Mouse (Mus musculus) stomach, postnatal 0 days (tissue): Measurements from ENCODE around the gene Enpp4.

Experiments
- CTCF ChIP-seq: IDR thresholded peaks from 2 replicates; pipeline ENCODE4 v1.5.1; 2016; ENCODE audit warnings: antibody characterized with exemption, low read depth, mild to moderate bottlenecking, moderate library complexity
- EP300 ChIP-seq: optimal IDR thresholded peaks from 2 replicates; pipeline ENCODE3; 2016; ENCODE audit warnings: antibody characterized with exemption

- TF ChIP-seq CTCF (peak; percentile 55), EP300 (no peak)
These were observed 14.1 kb downstream of the Enpp4 start for GRCm38 (mm10) chr17:44091512-44091911.
